Mouse (Mus musculus) hindbrain, embryonic 11.5 days (tissue): ENCODE data around the gene Kat7. TPM values are rescaled to one million over a fixed set of nuclear protein-coding genes. Genes with fewer than 3 reads are reported as not detected.

Source experiments
- ATAC-seq: fragments of 200-750 bp; cut with Nextera tagmentation; 2 replicates; pipeline ENCODE4 v1.8.0; 2017; ENCODE audit warnings: mild to moderate bottlenecking, moderate TSS enrichment, moderate library complexity; ENCODE audit not compliant: low FRiP score
- DNase-seq: peaks from one replicate; pipeline ENCODE4 v3.0.0-alpha.2; 2015; ENCODE audit warnings: low spot score
- H3K27ac ChIP-seq: fragments of 300-500 bp; sonication (generic); 2 replicates; pipeline ENCODE4 v1.5.1; 2014; ENCODE audit warnings: mild to moderate bottlenecking, low read depth, low read length
- H3K27me3 ChIP-seq: fragments of 300-500 bp; sonication (generic); 2 replicates; pipeline ENCODE4 v1.6.1; 2014; ENCODE audit warnings: mild to moderate bottlenecking, low read length, moderate library complexity, mixed read lengths; ENCODE audit not compliant: control insufficient read depth, insufficient read depth
- H3K36me3 ChIP-seq: fragments of 300-500 bp; sonication (generic); 2 replicates; pipeline ENCODE4 v1.6.1; 2014; ENCODE audit warnings: mild to moderate bottlenecking, low read length, moderate library complexity, mixed read lengths; ENCODE audit not compliant: control insufficient read depth, insufficient read depth
- H3K4me1 ChIP-seq: fragments of 300-500 bp; sonication (generic); replicated peaks from 2 replicates; pipeline ENCODE4 v1.6.1; 2014; ENCODE audit warnings: low read length, mixed read lengths; ENCODE audit not compliant: control insufficient read depth, insufficient read depth
- H3K4me2 ChIP-seq: fragments of 300-500 bp; sonication (generic); replicated peaks from 2 replicates; pipeline ENCODE4 v1.6.1; 2014; ENCODE audit warnings: mild to moderate bottlenecking, low read depth, low read length
- H3K4me3 ChIP-seq: fragments of 300-500 bp; sonication (generic); 2 replicates; pipeline ENCODE4 v1.5.1; 2014; ENCODE audit warnings: low read depth, low read length
- H3K9ac ChIP-seq: fragments of 300-500 bp; sonication (generic); 2 replicates; pipeline ENCODE4 v1.6.1; 2014; ENCODE audit warnings: low read depth, low read length
- H3K9me3 ChIP-seq: fragments of 300-500 bp; sonication (generic); 2 replicates; pipeline ENCODE4 v1.6.1; 2016; ENCODE audit warnings: low read length; ENCODE audit not compliant: control insufficient read depth
- WGBS: fragments of 180-500 bp; shearing (Covaris S2); extraction: QIAGEN DNeasy Blood & Tissue Kit; methylation state at CpG from one replicate; pipeline ENCODE4 v1.1.7; 2014; 5-methylcytosine and 5-hydroxymethylcytosine counted together
- polyA plus RNA-seq: library from polyadenylated mRNA; unstranded; fragments of >200 nt; fragmentation: Nextera tagmentation; extraction: Ambion mirVana; gene quantifications from 2 replicates; pipeline ENCODE4 v1.2.1, GENCODE M21; 2014

The Kat7 gene
- polyA plus RNA-seq, 1 experiment from 2014 or later = 63.8 TPM

DNA sequence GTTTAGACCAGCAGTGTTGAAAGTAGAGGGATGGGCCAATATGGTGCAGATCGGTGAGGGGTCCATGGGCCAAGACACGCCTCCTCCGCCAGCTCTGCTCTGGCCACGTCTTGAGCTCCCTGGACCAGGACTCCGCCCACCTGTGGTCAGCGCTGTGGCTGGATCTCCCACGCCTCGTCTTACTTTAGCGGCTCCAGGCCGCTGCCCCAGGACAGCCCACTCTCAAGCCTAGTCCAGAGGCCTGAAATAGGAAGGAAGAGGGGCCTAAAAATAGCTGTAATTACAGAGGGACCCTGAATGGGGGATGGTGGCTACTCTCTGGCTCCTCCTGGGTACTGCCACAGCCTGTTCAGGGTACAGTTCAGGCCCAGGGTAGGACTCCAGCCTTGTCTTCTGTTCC lies 59.9 kb downstream of the Kat7 start:
- no peak overlapping the region for H3K4me2 ChIP-seq
- no peak for ATAC-seq
- no peak overlapping the region for H3K9ac ChIP-seq
- H3K36me3 ChIP-seq = no peaks in the 10 kb centered on the region
- no peaks in the 10 kb centered on the region for H3K4me1 ChIP-seq
- no peak overlapping the region for H3K4me3 ChIP-seq
- DNase-seq = no peak
- WGBS = 52% methylated on average over 10 of the region's 10 CpGs
- no peaks in the 10 kb centered on the region for H3K27me3 ChIP-seq
- H3K27ac ChIP-seq = no peak overlapping the region
- H3K9me3 ChIP-seq = no peaks in the 10 kb centered on the region

DNA sequence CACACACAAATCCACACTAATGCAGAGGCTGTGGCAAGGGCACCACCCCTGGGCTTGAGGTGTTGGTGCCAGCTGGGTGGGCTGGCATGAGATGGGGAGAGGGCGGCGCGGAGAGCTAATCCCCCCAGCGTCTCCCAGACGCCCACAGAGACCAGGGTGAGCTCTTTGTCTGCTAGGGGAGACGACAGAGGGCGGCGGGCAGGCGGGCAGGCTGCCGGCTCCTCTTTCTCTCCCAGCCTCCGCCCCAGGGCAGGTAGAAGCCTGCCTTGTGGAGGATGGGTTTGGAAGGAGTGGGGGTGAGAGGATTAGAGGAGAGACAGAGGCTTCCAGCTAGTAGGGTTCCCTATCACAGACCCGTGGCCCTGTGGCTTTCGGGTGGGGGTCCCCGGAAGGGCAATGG lies 63.0 kb downstream of the Kat7 start:
- Histone ChIP-seq H3K4me2 (no peak overlapping the region), H3K9me3 (no peaks in the 10 kb centered on the region), H3K27ac (no peak overlapping the region), H3K4me1 (no peaks in the 10 kb centered on the region), H3K36me3 (no peaks in the 10 kb centered on the region), H3K9ac (no peak overlapping the region), H3K27me3 (no peaks in the 10 kb centered on the region), H3K4me3 (no peak overlapping the region)
- WGBS = 44% methylated on average over 14 of the region's 14 CpGs
- ATAC-seq (no peak), DNase-seq (no peak)

DNA sequence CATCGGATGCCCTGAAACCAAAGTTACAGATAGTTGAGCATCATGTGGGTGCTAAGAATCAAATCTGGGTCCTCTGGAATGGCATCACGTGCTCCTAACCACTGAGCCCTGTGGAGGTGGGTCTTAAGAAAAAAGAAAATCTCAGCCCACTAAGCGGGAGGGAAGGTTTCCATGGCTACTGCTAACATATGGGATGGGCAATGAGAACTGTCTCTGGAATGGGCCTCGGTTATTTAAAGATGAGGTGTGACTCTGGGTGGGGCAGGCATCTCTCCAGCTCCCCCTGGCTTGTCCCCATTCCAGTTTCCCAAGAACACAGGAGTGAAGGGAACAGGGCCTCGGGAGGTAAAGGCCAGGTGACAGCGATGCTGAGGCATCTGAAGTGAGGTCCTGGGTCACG lies 64.6 kb downstream of the Kat7 start:
- H3K4me2 ChIP-seq = no peak overlapping the region
- H3K4me3 ChIP-seq = no peak overlapping the region
- no peak for ATAC-seq
- H3K36me3 ChIP-seq = no peaks in the 10 kb centered on the region
- H3K27me3 ChIP-seq = no peaks in the 10 kb centered on the region
- WGBS = 79% methylated on average over 7 of the region's 7 CpGs
- no peak for DNase-seq
- no peak overlapping the region for H3K9ac ChIP-seq
- no peaks in the 10 kb centered on the region for H3K9me3 ChIP-seq
- H3K4me1 ChIP-seq = no peaks in the 10 kb centered on the region
- no peak overlapping the region for H3K27ac ChIP-seq

DNA sequence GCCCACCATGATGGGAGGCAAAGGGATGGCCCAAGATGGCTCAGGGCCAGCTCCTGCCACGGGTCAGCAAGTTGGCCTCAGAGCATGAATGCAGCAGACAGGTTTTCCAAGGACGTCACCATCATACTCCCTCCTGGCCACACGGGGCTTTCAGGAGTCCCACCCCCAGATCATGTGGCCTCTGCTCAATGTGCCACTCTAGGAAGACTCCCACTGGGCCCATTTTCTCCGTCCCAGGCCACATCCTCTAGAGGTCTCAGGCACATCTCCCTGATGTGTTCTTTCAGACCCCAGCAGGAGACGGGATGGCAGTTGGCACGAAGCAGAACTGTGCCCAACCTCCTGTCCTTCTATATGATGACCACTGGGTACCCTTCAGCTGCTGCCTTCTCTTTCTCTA lies 67.4 kb downstream of the Kat7 start:
- no peak overlapping the region for H3K4me3 ChIP-seq
- H3K9me3 ChIP-seq = no peaks in the 10 kb centered on the region
- H3K36me3 ChIP-seq = no peaks in the 10 kb centered on the region
- DNase-seq (no peak), ATAC-seq (no peak)
- H3K4me1 ChIP-seq = no peaks in the 10 kb centered on the region
- H3K9ac ChIP-seq = no peak overlapping the region
- H3K27ac ChIP-seq = no peak overlapping the region
- H3K27me3 ChIP-seq = no peaks in the 10 kb centered on the region
- 72% methylated on average over 6 of the region's 6 CpGs for WGBS
- no peak overlapping the region for H3K4me2 ChIP-seq

DNA sequence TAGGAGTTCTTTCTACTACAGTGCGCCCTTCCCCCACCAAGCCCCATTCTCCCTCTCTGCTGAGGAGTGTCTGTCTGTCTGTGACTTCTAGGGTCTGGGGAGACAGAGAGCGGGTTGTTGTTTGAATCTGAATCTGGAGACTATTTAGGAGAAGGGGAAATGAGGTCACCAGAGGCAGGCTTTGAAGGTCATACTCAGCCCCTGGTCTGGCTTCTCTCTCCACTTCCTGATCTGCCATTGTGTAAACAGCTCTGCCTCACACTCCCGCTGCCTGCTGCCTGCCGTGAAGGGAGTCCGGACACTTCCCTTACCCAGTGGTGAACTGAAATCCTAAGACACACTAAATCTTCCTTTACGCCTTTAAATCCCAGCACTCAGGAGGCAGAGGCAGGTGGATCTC lies 71.6 kb downstream of the Kat7 start:
- no peaks in the 10 kb centered on the region for H3K4me1 ChIP-seq
- H3K27me3 ChIP-seq = no peaks in the 10 kb centered on the region
- no peak overlapping the region for H3K9ac ChIP-seq
- H3K36me3 ChIP-seq = no peaks in the 10 kb centered on the region
- 66% methylated on average over 6 of the region's 6 CpGs for WGBS
- ATAC-seq = no peak
- no peaks in the 10 kb centered on the region for H3K9me3 ChIP-seq
- H3K4me3 ChIP-seq = no peak overlapping the region
- H3K4me2 ChIP-seq = no peak overlapping the region
- no peak for DNase-seq
- no peak overlapping the region for H3K27ac ChIP-seq

DNA sequence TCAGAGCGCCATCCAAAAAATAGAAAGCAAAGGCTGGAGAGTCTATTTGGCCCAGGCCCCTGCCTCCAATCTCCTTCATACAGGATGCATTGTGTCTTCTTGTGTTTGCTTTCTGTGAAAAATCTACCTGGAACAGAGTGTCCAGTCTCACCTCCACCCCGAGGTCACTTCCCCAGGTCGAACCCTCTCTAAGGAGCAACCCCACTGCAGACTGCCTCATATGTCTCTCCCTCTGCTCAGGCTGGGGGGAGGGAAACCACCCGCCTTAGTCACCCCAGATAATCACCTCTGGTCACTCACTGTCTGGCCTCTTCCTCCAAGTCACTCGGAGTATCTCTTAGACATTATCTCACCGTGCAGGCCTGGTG lies 77.7 kb downstream of the Kat7 start:
- WGBS = 36% methylated on average over 6 of the region's 6 CpGs
- H3K4me2 ChIP-seq = no peak overlapping the region
- no peak overlapping the region for H3K27ac ChIP-seq
- H3K36me3 ChIP-seq = no peaks in the 10 kb centered on the region
- H3K9ac ChIP-seq = no peak overlapping the region
- ATAC-seq (0 out of 2 replicates have a peak, but pooled peaks have one; percentile 19), DNase-seq (no peak)
- no peaks in the 10 kb centered on the region for H3K9me3 ChIP-seq
- H3K27me3 ChIP-seq = no peaks in the 10 kb centered on the region
- no peak overlapping the region for H3K4me3 ChIP-seq
- H3K4me1 ChIP-seq = no peaks in the 10 kb centered on the region

DNA sequence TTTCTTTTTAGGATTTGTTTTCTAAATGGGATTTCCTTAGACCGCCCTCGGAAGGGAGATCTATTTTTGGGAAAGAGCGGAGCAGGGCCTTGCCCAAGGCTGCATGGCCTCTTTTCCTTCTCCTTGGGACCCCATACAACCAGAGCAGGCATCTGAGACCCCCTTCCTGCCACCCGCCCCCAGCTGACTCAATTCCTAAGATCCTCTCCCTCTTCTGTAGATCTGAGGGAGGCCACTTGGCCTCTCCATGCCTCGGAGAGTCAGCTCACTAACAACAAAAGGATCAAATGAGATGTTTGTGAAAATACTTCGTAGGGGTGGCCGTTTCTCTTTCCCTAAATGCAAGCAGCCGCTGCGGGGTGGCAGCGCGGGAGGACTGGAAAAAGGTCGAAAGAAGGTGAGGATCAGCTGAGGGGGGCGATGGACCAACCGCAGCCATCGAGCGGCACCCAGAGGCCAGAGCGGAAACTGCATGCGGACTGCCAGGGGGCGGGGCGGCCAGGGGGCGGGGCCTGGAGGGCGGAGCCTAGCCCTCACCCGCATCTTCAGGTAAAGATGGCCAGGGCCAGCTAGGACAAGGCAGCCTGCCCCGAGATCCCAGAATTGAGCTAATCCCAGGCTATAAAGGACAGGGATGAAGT lies 78.2 kb downstream of the Kat7 start:
- Histone ChIP-seq H3K27me3 (no peaks in the 10 kb centered on the region), H3K9ac (no peak overlapping the region), H3K36me3 (no peaks in the 10 kb centered on the region), H3K4me1 (no peaks in the 10 kb centered on the region), H3K27ac (no peak overlapping the region), H3K4me2 (0 out of 2 replicates have a peak overlapping the region, but pooled peaks have one; percentile 20), H3K9me3 (no peaks in the 10 kb centered on the region), H3K4me3 (no peak overlapping the region)
- ATAC-seq = peak; percentile 35; the same call in 1 of the 2 replicates
- peak; percentile 83 for DNase-seq
- WGBS = 8% methylated on average over 24 of the region's 24 CpGs

DNA sequence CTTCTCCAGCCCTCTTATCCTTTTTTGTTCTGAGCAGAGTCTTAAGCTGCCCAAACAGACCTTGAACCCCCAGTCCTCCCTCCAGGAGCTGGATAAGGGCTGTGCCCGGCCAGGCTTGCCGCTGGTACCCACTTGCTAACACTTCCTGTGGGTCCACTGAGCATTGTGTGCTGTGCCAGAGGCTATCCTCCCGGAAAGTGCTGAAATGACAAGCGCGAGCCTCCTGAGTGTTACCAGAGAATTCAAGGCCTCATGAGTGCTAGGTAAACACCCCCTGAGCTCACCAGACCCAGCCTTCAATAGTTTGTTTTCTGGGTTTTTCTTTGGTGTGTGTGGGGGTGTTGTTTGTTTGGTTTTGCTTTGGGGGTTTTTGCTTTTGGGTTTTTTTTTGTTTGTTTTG lies 82.6 kb downstream of the Kat7 start:
- no peaks in the 10 kb centered on the region for H3K36me3 ChIP-seq
- 50% methylated on average over 5 of the region's 5 CpGs for WGBS
- no peaks in the 10 kb centered on the region for H3K9me3 ChIP-seq
- ATAC-seq (no peak), DNase-seq (no peak)
- peaks cover 9% of the 10 kb centered on the region for H3K4me1 ChIP-seq
- H3K4me3 ChIP-seq = no peak overlapping the region
- H3K4me2 ChIP-seq = no peak overlapping the region
- peaks cover 21% of the 10 kb centered on the region for H3K27me3 ChIP-seq
- H3K27ac ChIP-seq = no peak overlapping the region
- H3K9ac ChIP-seq = no peak overlapping the region

DNA sequence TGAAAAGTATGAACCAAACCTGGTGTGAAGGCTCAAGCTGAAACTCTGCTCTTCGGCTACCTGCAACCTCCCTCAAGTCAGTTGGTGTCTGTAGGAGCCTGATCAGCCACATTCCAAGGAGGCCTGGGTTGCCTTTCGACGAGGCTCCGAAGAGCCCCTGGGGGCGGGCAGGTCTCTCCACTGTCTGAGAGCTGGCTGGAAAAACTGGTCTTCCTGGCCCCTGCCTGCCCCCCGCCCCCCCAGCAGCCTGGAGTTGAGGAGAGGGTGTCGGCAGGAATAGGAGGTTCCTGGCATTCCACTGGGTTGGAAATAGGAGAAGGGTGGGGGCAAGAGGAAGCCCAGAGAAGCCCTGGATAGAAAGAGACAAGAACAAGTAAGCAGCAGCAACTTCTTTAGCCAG lies 84.6 kb downstream of the Kat7 start:
- 28% methylated on average over 7 of the region's 7 CpGs for WGBS
- DNase-seq = no peak
- no peaks in the 10 kb centered on the region for H3K9me3 ChIP-seq
- H3K27me3 ChIP-seq = peaks cover 24% of the 10 kb centered on the region
- no peak for ATAC-seq
- no peak overlapping the region for H3K9ac ChIP-seq
- no peak overlapping the region for H3K4me3 ChIP-seq
- no peak overlapping the region for H3K27ac ChIP-seq
- H3K4me1 ChIP-seq = peaks cover 9% of the 10 kb centered on the region
- H3K4me2 ChIP-seq = no peak overlapping the region
- no peaks in the 10 kb centered on the region for H3K36me3 ChIP-seq
